Mouse (Mus musculus): ENCODE data around the gene C2cd4d.

DNA sequence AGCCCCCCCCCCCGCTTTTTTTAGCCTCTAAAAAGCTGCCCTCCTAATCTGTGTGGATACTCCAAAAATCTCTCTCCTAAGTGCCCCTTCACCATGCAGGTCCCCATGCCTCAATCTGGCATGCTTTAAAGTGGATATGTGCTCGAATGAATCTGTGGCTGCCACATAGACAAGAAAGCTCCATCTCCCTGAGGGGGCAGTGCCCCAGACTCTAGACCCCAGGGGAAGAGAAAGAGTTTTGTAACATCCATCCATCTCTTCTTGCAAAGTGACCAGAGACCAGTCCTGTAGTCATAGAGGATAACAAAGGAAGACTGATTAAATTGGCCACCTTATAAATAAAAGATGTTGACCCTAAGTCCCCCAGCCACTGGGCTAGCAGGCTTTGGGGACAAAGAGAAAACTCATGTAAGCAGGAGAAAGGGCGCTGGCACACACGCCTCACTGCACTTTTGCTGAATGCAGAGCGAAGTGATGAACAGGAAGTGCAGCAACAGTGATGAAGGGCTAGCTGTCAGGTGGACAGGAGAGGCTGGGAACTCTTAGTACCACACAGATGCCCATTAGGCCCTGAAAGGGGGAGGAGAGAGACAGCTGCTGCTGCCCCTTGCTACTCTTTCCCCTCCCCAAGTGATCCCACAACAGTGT lies 37.5 kb downstream of the C2cd4d start:
- TF ChIP-seq POLR2A (IDR thresholded peaks at IDR 0.05; ENCODE audit: insufficient read depth, low read depth, low read length): no peak
- no peak for TF ChIP-seq CTCF (IDR thresholded peaks at IDR 0.05; ENCODE audit: insufficient read depth, low read depth, low read length)

Data from olfactory bulb, adult 2 months (tissue).